Mouse (Mus musculus): ENCODE data around the gene Prune1. TPM values are rescaled to one million over a fixed set of nuclear protein-coding genes. Genes with fewer than 3 reads are reported as not detected.

Gene Prune1
- polyA plus RNA-seq, 1 experiment from 2014 or later: 55.6 TPM

DNA sequence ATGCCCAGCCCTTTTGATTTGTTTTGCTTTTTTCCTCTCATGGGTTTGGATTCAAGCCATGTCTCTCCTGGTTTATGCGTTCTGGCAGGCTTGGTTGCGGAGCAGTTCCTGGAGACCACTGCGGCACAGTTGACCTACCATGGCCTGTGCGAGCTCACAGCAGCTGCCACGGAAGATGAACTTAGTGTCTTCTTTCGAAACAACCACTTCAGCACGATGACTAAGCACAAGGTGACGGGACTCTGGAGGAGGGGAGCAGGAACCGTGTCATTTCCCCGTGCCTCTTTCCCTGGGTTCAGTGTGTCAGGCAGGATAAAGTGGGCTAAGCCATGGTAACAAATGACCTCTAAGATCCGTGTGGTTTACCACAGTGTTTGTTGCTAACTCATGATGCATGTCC lies 11.7 kb upstream of the Prune1 start:
- ATAC-seq: no peak
- H3K4me2 ChIP-seq (ENCODE audit: low read length): no peak overlapping the region

DNA sequence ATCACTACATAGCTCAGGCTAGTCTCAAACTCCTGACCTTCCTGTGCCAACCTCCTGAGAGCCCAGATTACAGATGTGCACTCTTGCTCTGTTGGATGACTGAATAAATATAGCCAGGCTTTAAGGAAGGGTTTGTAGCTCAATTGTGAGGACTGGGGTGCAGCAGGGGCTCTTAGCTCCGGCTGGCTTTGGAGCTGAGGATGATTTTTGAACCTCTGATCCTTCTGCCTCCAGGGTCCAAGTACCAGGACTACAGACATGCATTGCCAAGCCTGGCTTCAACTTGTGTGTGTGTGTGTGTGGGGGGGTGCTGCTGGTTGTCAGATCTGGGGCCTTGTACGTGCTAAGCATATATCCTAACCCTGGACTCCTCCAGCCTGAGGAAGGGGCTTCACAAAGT lies 11.0 kb upstream of the Prune1 start:
- Histone ChIP-seq H3K36me3 (ENCODE audit: control insufficient read depth, insufficient read depth) (peaks cover 11% of the 10 kb centered on the region), H3K4me3 (replicated peaks; ENCODE audit: low read length) (no peak overlapping the region), H3K4me1 (replicated peaks; ENCODE audit: control insufficient read depth, insufficient read depth, low read length) (no peaks in the 10 kb centered on the region), H3K9me3 (ENCODE audit: control insufficient read depth, low read length) (no peaks in the 10 kb centered on the region), H3K27ac (ENCODE audit: low read length) (no peak overlapping the region), H3K9ac (replicated peaks; ENCODE audit: low read depth, low read length) (no peak overlapping the region), H3K27me3 (replicated peaks; ENCODE audit: control insufficient read depth, insufficient read depth, low read length) (no peaks in the 10 kb centered on the region), H3K4me2 (ENCODE audit: low read length) (no peak overlapping the region)
- no peak for ATAC-seq
- WGBS: 89% methylated on average over 2 of the region's 2 CpGs

More for the DNA sequence above, 11.7 kb upstream of the Prune1 start:
- Histone ChIP-seq H3K4me3 (replicated peaks; ENCODE audit: low read length) (no peak overlapping the region), H3K9me3 (ENCODE audit: control insufficient read depth, low read length) (no peaks in the 10 kb centered on the region), H3K27ac (ENCODE audit: low read length) (no peak overlapping the region), H3K9ac (replicated peaks; ENCODE audit: low read depth, low read length) (no peak overlapping the region), H3K4me1 (replicated peaks; ENCODE audit: control insufficient read depth, insufficient read depth, low read length) (no peaks in the 10 kb centered on the region), H3K27me3 (replicated peaks; ENCODE audit: control insufficient read depth, insufficient read depth, low read length) (no peaks in the 10 kb centered on the region), H3K36me3 (ENCODE audit: control insufficient read depth, insufficient read depth) (peaks cover 8% of the 10 kb centered on the region)
- WGBS: 83% methylated on average over 11 of the region's 11 CpGs

DNA sequence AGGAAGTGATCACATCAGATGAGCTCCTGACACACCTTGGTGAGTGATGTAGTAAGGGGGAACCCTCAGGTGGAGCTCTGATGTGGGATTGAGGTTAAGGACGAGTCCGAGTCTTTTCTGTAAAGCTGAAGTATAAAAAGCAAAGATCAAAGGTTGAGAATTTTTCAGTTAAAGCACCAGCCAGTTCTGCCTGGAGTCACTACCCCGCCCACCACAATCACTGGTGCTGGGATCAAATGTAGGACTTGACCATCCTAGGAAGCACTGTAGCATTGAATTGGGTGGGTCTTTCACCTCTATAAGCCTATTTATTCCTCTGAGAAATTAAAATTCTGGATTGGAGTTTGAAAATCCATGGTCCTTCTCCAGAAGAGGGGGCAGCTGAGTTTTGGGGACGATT lies 9.2 kb upstream of the Prune1 start:
- Histone ChIP-seq H3K9me3 (ENCODE audit: control insufficient read depth, low read length) (no peaks in the 10 kb centered on the region), H3K4me2 (ENCODE audit: low read length) (no peak overlapping the region), H3K9ac (replicated peaks; ENCODE audit: low read depth, low read length) (no peak overlapping the region), H3K27ac (ENCODE audit: low read length) (no peak overlapping the region), H3K27me3 (replicated peaks; ENCODE audit: control insufficient read depth, insufficient read depth, low read length) (no peaks in the 10 kb centered on the region), H3K36me3 (ENCODE audit: control insufficient read depth, insufficient read depth) (peaks cover 14% of the 10 kb centered on the region), H3K4me3 (replicated peaks; ENCODE audit: low read length) (no peak overlapping the region), H3K4me1 (replicated peaks; ENCODE audit: control insufficient read depth, insufficient read depth, low read length) (no peaks in the 10 kb centered on the region)
- ATAC-seq: no peak
- 87% methylated on average over 4 of the region's 4 CpGs for WGBS

- H3K9me3 ChIP-seq (ENCODE audit: control insufficient read depth, low read length): no peaks in the 10 kb centered on the region
- H3K9ac ChIP-seq (replicated peaks; ENCODE audit: low read depth, low read length): no peak overlapping the region
- H3K27ac ChIP-seq (ENCODE audit: low read length): no peak overlapping the region
- H3K4me1 ChIP-seq (replicated peaks; ENCODE audit: control insufficient read depth, insufficient read depth, low read length): no peaks in the 10 kb centered on the region
- H3K4me3 ChIP-seq (replicated peaks; ENCODE audit: low read length): no peak overlapping the region
- H3K36me3 ChIP-seq (ENCODE audit: control insufficient read depth, insufficient read depth): peaks cover 14% of the 10 kb centered on the region
- 87% methylated on average over 6 of the region's 6 CpGs for WGBS
- no peaks in the 10 kb centered on the region for H3K27me3 ChIP-seq (replicated peaks; ENCODE audit: control insufficient read depth, insufficient read depth, low read length)
- ATAC-seq: no peak
- no peak overlapping the region for H3K4me2 ChIP-seq (ENCODE audit: low read length)
Observed at GRCm38 (mm10) chr3:95290156-95290555, 8.3 kb upstream of the Prune1 start.

- Histone ChIP-seq H3K27ac (ENCODE audit: low read length) (no peak overlapping the region), H3K36me3 (ENCODE audit: control insufficient read depth, insufficient read depth) (peaks cover 14% of the 10 kb centered on the region), H3K4me3 (replicated peaks; ENCODE audit: low read length) (no peak overlapping the region), H3K27me3 (replicated peaks; ENCODE audit: control insufficient read depth, insufficient read depth, low read length) (no peaks in the 10 kb centered on the region), H3K9me3 (ENCODE audit: control insufficient read depth, low read length) (no peaks in the 10 kb centered on the region), H3K4me1 (replicated peaks; ENCODE audit: control insufficient read depth, insufficient read depth, low read length) (peaks cover 5% of the 10 kb centered on the region; the same call in 1 of the 2 replicates), H3K4me2 (ENCODE audit: low read length) (no peak overlapping the region), H3K9ac (replicated peaks; ENCODE audit: low read depth, low read length) (no peak overlapping the region)
- no peak for ATAC-seq
- WGBS: 93% methylated on average over 4 of the region's 4 CpGs
Observed at GRCm38 (mm10) chr3:95289419-95289818, 7.5 kb upstream of the Prune1 start.

DNA sequence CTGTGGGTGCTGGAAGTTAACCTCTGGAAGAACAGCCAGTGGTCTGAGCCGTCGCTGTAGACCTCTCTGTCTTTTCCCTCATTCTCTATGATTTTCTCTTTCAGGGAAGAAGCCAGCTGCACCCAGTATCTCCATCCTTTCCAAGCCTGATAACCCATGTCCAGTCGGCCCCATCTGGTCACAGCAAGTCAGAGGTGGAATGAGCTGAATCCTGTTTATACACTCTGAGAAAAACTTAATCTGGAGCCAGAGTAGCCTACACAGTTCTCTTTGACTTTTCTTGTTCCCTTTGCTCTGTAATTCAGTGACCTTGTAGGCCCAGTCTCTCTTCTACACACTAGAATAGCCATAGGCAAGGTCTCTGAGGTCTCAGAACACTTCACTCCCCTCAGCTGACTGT lies 5.7 kb upstream of the Prune1 start:
- H3K27me3 ChIP-seq (replicated peaks; ENCODE audit: control insufficient read depth, insufficient read depth, low read length): no peaks in the 10 kb centered on the region
- WGBS: 94% methylated on average over 3 of the region's 3 CpGs
- ATAC-seq: no peak
- no peaks in the 10 kb centered on the region for H3K9me3 ChIP-seq (ENCODE audit: control insufficient read depth, low read length)
- H3K9ac ChIP-seq (replicated peaks; ENCODE audit: low read depth, low read length): no peak overlapping the region
- peaks cover 15% of the 10 kb centered on the region for H3K4me1 ChIP-seq (replicated peaks; ENCODE audit: control insufficient read depth, insufficient read depth, low read length)
- H3K4me3 ChIP-seq (replicated peaks; ENCODE audit: low read length): no peak overlapping the region
- H3K36me3 ChIP-seq (ENCODE audit: control insufficient read depth, insufficient read depth): peaks cover 11% of the 10 kb centered on the region
- H3K4me2 ChIP-seq (ENCODE audit: low read length): no peak overlapping the region
- H3K27ac ChIP-seq (ENCODE audit: low read length): no peak overlapping the region

DNA sequence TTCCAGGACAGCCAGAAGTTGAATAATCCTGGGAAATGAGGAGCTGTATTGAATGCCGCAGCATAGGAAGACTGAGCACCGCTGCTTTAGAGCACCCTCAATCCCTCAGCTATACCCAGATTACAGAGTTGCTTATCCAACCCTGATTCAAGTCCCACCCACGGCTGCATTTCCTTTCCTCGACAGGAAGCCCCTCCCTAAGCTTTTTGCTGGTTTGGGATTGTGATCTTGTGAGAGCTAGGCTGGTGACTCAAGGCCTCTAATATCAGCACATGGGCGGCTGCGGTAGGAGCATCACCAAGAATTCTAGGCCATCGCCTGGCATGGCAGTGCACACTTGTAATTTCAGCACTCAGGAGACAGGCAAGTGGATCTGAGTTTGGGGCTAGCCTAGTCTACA lies 4.6 kb upstream of the Prune1 start:
- no peak overlapping the region for H3K4me3 ChIP-seq (replicated peaks; ENCODE audit: low read length)
- H3K9ac ChIP-seq (replicated peaks; ENCODE audit: low read depth, low read length): no peak overlapping the region
- ATAC-seq: no peak
- no peak overlapping the region for H3K27ac ChIP-seq (ENCODE audit: low read length)
- H3K27me3 ChIP-seq (replicated peaks; ENCODE audit: control insufficient read depth, insufficient read depth, low read length): no peaks in the 10 kb centered on the region
- H3K9me3 ChIP-seq (ENCODE audit: control insufficient read depth, low read length): no peaks in the 10 kb centered on the region
- no peak overlapping the region for H3K4me2 ChIP-seq (ENCODE audit: low read length)
- H3K4me1 ChIP-seq (replicated peaks; ENCODE audit: control insufficient read depth, insufficient read depth, low read length): peaks cover 18% of the 10 kb centered on the region
- 89% methylated on average over 7 of the region's 7 CpGs for WGBS
- peaks cover 6% of the 10 kb centered on the region for H3K36me3 ChIP-seq (ENCODE audit: control insufficient read depth, insufficient read depth)

GRCm38 (mm10) chr3:95286011-95286410 lies 4.1 kb upstream of the Prune1 start:
- H3K27ac ChIP-seq (ENCODE audit: low read length): no peak overlapping the region
- H3K9me3 ChIP-seq (ENCODE audit: control insufficient read depth, low read length): no peaks in the 10 kb centered on the region
- H3K9ac ChIP-seq (replicated peaks; ENCODE audit: low read depth, low read length): no peak overlapping the region
- H3K4me3 ChIP-seq (replicated peaks; ENCODE audit: low read length): no peak overlapping the region
- H3K36me3 ChIP-seq (ENCODE audit: control insufficient read depth, insufficient read depth): peaks cover 6% of the 10 kb centered on the region
- 67% methylated on average over 5 of the region's 5 CpGs for WGBS
- no peaks in the 10 kb centered on the region for H3K27me3 ChIP-seq (replicated peaks; ENCODE audit: control insufficient read depth, insufficient read depth, low read length)
- ATAC-seq: no peak
- H3K4me1 ChIP-seq (replicated peaks; ENCODE audit: control insufficient read depth, insufficient read depth, low read length): peaks cover 18% of the 10 kb centered on the region
- no peak overlapping the region for H3K4me2 ChIP-seq (ENCODE audit: low read length)

DNA sequence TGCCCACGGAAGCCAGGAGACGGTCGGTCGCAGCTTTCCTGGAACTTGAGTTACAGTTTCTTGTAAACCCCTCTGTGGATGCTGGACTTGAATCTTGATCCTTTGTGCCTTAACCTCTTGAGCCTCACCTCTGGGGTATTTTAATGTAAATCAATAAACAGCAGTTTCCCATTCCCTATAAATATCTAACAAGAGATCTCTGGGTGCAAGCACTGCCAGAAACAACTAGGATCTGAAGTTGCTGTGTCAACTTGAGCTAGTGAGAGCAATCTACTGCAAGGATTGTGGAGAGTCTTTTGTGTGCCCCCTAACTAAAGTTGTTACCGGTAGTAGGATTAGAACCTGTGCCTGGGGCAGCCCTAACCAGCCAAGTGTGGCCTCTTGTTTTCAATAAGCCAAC lies 3.5 kb upstream of the Prune1 start:
- Histone ChIP-seq H3K9me3 (ENCODE audit: control insufficient read depth, low read length) (no peaks in the 10 kb centered on the region), H3K4me1 (replicated peaks; ENCODE audit: control insufficient read depth, insufficient read depth, low read length) (peaks cover 23% of the 10 kb centered on the region), H3K36me3 (ENCODE audit: control insufficient read depth, insufficient read depth) (peaks cover 6% of the 10 kb centered on the region; the same call in 1 of the 2 replicates), H3K27ac (ENCODE audit: low read length) (no peak overlapping the region), H3K27me3 (replicated peaks; ENCODE audit: control insufficient read depth, insufficient read depth, low read length) (no peaks in the 10 kb centered on the region), H3K4me3 (replicated peaks; ENCODE audit: low read length) (no peak overlapping the region), H3K9ac (replicated peaks; ENCODE audit: low read depth, low read length) (no peak overlapping the region), H3K4me2 (ENCODE audit: low read length) (no peak overlapping the region)
- 92% methylated on average over 5 of the region's 5 CpGs for WGBS
- no peak for ATAC-seq
